Mouse (Mus musculus) CH12F3 (cell line): ENCODE data around the gene Txnrd3.

Source experiments
- in situ Hi-C: fragments of 300-500 bp; cut with MboI; formaldehyde crosslinking; loops from 2 replicates; pipeline ENCODE4 v1.14.3; 2020; ENCODE audit warnings: low sequenced_read_pairs

The Txnrd3 gene

DNA sequence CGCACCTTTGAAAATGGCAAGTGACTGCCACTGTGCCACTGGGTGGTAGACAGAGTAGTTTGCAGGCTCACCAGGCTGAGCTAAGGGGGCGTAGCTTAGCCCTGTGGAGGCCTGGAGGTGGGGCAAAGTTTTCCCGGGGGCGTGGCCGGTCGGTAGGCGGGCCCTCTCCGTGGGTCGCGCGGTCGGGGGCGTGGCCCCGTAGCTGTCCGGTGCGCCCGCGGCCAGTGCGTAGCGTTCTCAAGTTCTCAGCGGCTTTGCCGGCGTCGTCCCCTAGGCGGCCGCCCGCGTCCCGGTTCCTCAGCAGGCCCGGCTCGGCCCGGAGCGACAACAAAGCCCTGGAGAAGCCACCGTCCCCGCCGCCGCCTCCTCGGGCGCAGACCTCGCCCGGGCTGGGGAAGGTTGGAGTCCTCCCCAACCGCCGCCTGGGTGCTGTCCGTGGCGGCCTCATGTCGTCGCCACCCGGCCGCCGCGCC lies at the start of gene Txnrd3:
Txnrd3 (plus strand) TSS at position 191 of the 473 bp plus-strand sequence.
- in situ Hi-C loops = no loop called here

DNA sequence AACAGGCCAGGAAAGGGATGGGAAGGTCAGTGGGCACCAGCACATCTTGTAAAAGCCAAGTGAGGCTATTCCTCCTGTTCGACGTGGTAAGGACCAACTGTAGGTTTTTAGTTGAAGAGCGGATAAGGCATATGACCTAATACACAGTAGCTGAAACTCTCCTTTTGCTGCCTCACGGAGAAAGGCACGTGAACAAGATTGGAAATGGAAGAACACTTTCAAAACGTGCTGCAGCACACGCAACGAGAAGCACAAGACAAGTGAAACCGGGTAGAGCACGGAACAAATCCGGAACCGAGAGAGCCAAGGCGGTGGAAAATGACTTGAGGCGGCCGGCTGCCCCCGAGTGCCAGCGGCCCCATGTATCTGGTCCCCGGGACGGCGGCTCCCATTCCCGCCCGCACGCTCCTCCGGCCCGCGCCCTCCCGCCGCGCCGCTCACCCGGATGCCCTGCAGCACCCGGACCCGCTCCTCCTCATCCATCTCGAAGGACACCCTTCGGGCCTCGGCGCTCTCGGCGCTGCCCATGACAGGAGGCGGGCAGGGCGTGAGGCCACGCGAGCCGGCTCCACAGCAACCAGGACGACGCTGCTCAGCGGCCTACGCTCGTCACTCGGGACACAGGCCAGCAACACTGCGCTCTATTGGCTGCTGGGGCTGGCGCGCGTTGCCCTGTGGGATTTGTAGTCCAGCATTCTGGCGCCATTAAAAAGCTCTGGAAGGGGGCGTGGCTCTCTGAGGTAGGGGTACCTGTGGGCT lies 48.6 kb upstream of the Txnrd3 start, which contains the start of gene Chchd6:
Chchd6 (minus strand) TSS at position 635 of the 759 bp plus-strand sequence.
- in situ Hi-C loops = no loop called here

DNA sequence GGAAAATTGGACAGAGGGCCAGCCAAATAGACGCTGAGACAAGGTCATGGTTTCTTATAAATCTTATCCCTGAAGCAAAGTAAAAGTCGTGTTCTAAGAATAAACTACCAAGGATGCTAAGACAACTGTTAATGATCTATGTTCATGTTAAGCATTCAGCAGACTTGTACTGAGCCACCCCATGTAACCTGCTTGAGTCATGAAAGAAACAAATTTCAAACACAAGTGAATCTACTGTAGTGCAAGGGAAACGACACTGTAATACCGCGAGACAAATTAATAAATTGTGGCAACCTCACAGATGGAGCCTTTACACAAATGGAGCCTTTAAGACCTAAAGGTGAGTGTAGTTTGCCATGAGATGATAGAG lies 48.0 kb upstream of the Txnrd3 start:
- in situ Hi-C loops = no loop called here

DNA sequence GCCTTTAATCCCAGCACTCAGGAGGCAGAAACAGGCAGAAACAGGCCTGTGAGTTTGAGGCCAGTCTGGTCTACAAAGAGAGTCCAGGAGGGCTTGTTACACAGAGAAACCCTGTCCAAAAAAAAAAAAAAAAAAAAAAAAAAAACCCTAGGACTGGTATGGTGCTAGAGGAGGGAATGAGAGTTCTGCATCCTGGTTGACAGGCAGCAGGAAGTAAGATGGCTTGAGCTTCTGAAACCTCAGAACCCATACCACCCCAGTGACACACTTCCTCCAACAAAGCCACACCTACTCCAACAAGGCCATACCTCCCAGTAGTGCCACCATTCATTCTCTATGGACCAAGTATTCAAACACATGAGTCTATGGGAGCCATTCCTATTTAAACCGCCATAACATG lies 47.3 kb upstream of the Txnrd3 start:
- in situ Hi-C loops = no loop called here

DNA sequence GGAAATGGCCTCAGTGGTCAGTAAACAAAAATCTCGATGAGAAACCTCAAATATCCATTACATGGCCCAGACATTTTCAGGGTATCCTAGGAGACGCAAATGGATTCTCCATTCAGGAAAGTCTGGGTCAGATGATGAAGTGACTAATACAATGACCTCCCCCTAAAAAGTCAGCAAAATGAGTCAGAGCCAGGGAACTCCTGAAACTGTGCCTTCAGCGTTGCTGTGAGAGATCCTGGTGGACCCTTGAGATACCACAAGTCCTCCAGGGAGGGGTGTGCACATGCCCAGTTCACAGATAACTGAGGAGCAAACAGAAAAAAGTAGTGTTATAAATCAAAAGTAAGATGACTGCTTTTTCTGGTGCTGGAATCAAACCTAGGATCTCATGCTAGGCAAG lies 37.7 kb upstream of the Txnrd3 start:
- in situ Hi-C loops = no loop called here

DNA sequence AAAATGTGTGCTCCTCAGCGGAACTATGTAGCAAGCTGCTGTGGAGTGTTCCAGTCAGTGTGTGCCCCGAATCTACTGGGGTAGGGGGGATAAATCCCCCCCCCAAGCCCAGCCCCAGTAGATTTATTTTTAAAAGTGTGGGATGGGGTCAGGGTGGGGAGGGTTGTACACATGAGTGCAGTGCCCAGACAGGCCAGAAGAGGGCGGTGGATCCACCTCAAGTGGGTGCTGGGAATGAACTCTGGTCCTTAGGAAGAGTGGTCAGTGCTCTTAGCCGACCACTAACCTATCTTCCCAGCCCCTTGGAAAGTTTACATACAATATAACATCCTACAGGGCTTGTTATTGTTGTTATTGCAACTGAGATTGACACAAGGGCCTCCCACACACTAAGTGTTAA lies 35.8 kb upstream of the Txnrd3 start:
- in situ Hi-C loops = no loop called here

DNA sequence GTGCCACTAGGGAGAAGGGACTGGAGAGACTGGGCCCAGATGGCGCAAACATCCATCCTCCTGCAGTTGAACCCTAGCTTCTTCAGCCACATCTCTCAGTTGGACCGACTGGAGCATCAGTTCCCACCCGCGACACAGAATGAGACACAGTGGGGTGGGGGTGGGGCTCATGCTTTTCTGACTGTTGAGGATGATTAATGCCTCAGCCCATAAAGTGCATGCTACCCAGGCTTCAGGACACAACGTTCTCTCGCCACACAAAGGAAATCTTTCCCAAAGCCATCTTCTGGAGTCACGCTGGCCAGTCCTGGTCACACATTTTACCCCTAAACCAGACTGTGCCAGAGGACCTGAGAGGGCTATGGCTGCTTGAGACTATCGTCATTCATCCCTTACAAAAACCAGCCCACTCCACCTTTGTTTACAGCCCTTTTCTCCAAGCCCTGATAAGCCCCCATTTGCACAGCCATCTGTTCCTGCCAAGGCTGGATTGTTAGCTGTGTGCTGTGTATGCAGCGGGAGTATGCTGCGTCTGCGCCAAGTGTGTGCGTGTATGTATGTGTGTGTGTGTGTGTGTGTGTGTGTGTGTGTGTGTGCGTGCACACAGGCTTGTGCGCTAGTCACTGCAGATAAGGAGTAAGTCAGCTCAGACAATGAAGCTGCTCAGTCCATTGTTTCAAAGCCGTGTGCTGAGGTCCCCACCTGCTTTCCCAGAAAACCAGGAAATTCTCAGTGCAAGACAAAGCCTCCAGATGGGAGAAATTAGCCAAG lies 30.3 kb upstream of the Txnrd3 start:
- in situ Hi-C loops = no loop called here

DNA sequence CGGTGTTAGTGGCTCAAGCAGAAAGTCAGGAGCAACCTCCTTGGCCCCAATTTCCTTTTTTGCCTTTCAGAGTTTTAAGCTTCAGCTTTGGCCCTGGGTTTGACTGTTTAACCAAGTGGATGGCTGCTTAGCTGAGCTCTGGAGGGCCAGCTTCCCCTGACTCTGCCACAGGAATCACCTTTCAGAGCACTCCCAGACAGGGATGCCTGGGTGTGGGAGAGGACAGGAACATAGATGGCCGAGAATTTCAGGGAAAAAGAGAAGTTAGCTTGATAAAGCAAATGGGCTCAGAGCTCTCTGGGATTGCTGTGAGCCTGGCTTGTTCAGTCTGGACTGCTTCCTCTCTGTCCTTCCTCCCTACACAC lies 29.7 kb upstream of the Txnrd3 start:
- in situ Hi-C loops = no loop called here

DNA sequence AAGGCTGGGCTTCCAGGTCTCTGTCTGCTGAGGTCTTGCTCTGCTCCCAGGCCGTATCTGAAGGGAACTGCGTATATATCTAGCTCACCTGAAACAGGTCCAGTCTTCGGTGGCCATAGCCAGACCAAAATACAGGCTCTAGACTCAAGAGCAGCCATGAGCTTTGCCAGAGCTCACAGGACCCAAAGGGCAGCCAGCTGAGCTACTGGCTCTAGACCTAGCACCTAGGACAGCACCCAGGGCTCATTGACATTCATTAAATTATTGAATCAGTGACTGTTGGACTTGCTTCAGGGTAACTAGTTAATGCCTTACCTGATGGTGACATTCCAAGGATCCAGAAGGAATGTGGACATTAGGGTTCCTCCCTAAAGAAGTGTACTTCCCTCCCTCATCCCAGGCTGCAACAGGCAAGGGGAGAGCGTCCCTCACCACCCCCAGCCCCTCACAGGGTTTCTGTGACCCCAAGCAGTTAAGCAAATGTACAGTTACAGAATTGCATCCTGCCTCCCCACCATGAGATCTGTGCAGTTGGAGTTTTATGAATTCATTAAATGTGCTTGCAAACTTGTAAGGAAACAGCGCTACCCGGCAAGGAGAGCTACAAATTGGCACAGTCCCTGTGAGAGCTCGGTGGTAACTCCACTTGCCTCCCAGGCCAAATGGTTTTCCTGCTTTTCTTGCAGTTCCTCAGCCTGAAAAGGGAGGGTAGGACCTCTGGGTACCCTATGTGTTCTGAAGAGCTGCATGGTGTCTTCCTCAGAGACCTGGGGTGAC lies 29.0 kb upstream of the Txnrd3 start:
- in situ Hi-C loops = no loop called here

DNA sequence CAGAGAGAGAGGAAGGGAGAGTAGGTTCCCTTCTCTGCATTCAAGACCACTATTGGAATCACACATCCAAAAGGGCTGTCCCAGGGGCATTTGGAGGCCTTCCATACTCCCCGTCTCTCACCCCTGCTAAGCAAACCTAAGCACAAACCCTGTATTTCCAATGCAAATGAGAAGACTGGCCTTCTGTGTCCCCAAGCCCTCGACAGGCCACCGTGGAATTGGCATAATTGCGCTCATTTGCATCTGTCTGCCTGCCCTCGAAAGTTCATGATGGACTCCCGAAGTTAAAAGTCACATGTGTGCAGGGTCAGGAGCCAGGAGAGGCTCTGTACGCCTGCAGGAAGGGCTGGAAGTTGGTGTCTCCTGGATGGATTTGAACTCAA lies 28.4 kb upstream of the Txnrd3 start:
- in situ Hi-C loops = no loop called here

DNA sequence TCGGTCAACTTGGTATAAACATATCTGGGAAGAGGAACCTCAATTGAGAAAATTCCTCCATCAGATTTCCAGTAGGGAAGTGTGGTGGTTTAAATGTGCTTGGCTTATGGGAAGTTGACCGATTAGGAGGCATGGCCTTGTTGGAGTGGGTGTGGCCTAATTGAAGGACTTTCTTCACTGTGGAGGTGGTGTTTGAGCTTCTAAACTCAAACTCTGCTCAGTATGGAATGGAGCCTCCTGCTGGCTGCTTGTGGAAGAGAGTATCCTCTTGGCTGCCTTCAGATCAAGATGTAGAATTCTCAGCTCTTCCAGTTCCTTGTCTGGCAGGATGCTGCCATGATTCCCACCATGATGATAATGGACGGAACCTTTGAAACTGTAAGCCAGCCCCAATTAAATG lies 21.1 kb upstream of the Txnrd3 start:
- in situ Hi-C loops = no loop called here

DNA sequence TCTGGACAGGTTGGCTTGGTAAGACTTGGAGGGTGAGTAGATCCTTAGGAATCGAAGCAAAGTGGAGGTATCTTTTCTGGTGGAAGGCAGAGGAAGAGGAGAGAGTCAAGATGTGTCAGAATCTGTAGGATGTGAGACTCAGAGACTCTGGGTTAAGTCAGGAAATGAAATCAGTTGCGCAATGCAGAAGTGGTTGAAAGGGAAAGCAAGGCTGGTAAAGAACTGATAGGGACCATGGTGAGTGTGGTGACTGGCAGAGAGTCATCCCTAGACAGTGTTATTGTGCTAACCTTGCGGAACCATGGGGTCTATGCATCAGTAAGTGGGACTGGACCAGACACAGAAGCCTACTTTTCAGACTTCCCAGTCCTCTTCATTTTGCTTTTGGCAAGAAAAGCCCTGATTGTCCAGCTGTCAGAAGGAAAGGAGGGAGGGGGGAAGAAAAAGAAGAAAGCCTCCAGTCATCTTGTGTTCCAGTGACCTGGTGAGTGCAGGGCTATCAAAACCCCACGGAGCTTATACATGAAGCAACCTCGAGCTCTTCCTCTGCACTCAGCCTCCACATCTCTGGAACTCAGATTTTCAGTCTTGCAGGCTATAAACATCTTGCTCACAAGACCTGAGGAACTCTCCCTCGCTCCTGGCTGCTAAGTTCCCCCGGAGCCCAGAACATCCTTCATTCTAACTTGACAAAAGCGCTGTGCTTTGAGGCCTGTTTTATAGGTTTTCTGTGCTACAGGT lies 15.6 kb upstream of the Txnrd3 start:
- in situ Hi-C loops = no loop called here

DNA sequence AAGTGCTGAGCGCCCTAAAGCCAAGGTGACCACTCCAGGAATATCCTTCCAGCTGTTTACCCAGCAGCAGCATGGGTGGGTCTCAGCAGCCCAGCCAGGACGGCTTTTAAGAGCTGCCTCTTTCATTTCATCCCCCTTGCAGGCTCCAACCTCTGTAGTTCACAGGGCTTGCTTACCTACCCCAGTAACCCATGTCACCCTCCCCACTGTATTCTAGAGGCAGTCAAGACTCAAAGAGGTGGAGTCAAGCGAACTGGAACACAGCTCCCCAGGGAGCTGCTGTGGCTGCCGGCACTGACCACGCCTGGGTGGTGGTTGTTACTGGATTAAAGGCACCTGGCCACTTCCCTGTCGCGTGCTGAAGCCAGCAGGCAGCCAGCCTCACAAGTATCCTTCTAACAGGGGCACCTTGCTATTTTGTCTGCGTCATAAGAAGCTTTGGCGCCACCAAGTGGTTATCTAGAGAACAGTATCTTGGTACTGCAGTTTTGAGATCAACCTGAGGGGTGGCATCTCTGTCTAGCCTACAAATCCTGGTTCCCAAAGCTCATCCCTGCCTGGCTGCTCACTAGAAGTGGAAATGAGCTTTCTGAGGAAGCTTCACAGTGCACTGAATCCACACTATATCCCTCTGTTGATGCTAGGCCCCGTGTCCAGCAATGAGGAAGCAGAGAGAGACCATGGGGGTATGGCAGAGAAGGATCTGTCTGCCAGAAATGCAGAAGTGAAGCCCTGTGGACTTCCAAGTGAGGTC lies 11.8 kb upstream of the Txnrd3 start:
- in situ Hi-C loops = no loop called here

DNA sequence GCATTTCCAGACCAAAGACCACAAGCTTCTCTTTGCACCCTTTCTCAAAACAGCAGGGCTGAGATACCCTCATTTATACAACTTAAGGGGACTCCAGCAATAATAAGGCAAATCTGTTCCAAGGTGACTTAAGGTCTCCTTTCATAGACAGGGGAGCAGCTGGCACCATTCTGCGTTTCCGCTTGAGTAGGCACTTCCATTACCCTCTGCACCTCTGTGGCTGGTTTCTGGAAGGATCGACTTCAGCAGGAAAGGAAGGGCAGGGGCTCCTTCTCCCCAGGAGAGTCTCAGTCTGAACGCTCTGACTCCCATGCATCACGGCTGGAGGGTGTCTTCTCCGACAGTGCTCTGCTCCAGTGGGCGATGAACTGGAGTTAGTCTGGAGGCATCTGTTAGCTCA lies 10.7 kb upstream of the Txnrd3 start:
- in situ Hi-C loops = no loop called here

DNA sequence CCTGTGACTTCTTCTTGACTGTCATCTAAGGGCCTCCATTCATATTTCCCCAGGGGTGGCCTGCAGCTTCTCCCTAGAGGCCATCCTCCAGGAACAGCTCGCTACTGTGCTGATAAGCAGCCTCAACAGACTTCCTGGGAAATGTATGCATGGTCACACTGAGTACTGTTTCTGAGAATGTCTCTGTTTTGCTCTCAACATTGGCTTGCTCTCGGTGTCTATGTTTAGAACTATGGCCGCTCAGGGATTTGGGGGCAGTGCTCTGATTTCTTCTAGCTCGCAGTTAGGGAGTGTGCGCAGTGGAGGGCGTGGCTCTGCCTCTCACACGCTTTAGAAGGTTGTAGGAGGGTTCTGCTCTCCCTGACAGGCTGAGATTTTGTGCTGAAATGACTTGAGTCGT lies 9.4 kb upstream of the Txnrd3 start:
- in situ Hi-C loops = no loop called here

DNA sequence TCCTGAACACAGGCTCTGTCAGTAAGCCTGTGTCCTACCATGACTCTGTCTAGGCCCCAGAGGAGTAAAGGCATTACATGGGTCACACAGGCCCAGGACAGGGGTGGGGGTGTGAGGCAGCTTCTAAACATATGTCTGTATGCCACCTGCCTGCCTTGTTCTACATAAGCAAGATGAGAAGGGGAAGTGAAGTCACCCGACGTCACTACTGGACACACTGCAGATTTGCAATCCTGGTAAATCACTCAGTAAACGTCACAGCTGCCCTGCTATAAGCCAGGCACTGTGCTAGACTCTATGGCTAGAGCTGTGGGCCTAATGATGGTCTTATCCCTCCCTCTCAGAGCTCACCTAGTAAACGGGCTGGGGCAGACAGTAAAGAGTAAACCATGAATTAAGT lies 5.8 kb upstream of the Txnrd3 start:
- in situ Hi-C loops = no loop called here

DNA sequence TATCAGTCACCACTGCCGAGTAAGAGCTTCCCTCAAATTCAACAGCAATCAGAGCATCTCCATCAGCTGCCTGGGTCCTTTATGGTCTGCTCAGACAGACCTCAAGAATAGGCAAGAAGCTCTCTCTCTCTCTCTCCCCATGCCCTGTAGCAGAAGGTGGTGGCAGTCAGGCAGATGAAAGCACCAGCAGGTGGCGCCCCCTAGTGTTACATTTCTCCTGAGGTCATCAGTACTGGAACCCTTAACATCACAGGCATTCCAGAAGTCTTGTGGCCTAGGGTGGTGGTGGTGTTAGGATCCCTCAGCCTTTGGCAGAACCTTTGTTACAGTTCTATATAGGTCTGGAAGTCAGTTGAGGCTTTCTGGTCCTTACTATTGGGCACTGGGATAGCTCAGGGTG lies 4.8 kb upstream of the Txnrd3 start:
- in situ Hi-C loops = no loop called here

DNA sequence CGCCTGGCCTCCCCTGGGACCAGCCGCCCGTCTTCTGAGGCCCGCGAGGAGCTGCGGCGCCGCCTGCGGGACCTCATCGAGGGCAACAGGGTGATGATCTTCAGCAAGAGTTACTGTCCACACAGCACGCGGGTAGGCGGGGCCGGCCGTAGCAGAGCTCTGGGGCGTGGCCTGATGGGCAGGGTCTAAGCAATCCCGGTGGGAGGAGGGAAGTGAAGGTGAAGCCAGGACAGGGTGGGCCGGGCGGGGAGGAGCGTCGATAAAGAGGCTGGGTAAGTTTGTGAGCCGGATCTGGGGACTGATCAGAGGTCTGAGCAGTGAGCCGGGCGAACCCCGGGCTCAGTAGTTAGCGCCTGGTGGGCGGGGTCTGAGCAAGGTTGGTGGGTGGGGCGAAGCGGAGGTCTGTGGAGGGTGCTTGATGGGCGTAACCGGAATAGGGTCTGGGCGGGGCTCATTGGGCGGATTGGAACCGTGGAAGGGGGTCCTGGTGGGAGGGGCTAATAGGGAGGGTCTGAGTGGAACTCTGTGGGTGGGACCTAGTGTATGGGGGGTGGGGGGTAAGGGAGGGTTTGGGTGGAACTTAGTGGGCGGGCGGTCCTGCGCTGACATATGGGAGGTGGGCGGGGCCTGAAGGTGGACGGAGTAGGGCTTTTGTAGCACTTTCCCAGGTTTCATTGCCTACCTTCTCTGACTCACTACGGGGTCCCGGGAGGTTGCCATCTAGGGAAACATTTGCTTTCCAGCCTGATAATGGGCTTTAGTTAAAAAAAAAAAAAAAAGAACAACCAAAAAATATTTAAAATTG lies 685 bp downstream of the Txnrd3 start:
- in situ Hi-C loops = no loop called here

DNA sequence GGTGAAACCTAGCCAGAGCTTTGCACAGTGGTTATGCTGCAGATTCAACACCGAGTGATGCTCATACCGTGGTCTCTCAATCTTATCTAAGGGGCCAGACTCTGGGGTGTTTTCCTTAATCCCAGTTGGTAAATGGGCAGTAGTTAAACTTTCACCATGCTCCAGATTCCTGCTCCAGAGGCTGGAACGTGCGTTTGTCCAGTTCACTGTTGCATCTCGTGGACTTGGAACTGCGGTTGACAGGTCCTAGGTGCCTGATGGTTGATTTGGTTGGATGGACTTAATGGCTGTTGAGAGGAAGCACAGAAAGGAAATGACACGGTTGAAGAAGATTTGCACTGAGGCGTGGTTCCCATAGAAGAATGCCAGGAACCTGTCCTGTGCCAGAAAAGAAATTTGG lies 6.1 kb downstream of the Txnrd3 start:
- in situ Hi-C loops = no loop called here
